Mouse (Mus musculus) forebrain, embryonic 16.5 days (tissue): ENCODE data around the gene Syt2. TPM values are rescaled to one million over a fixed set of nuclear protein-coding genes. Genes with fewer than 3 reads are reported as not detected.

Source experiments
- ATAC-seq: fragments of 200-750 bp; cut with Nextera tagmentation; 2 replicates; pipeline ENCODE4 v1.8.0; 2017; ENCODE audit warnings: mild to moderate bottlenecking, moderate library complexity
- H3K27ac ChIP-seq: fragments of 300-500 bp; sonication (generic); 2 replicates; pipeline ENCODE4 v1.5.1; 2014; ENCODE audit warnings: low read length, control low read depth
- H3K27me3 ChIP-seq: fragments of 300-500 bp; sonication (generic); replicated peaks from 2 replicates; pipeline ENCODE4 v1.6.1; 2014; ENCODE audit warnings: low read length; ENCODE audit not compliant: control insufficient read depth, insufficient read depth
- H3K36me3 ChIP-seq: fragments of 300-500 bp; sonication (generic); 2 replicates; pipeline ENCODE4 v1.6.1; 2014; ENCODE audit not compliant: control insufficient read depth, insufficient read depth
- H3K4me1 ChIP-seq: fragments of 300-500 bp; sonication (generic); replicated peaks from 2 replicates; pipeline ENCODE4 v1.6.1; 2014; ENCODE audit warnings: low read length; ENCODE audit not compliant: control insufficient read depth, insufficient read depth
- H3K4me2 ChIP-seq: fragments of 300-500 bp; sonication (generic); 2 replicates; pipeline ENCODE4 v1.6.1; 2014; ENCODE audit warnings: mild to moderate bottlenecking, low read length, control low read depth
- H3K4me3 ChIP-seq: fragments of 300-500 bp; sonication (generic); replicated peaks from 2 replicates; pipeline ENCODE4 v1.5.1; 2014; ENCODE audit warnings: mild to moderate bottlenecking, low read length, control low read depth
- H3K9ac ChIP-seq: fragments of 300-500 bp; sonication (generic); replicated peaks from 2 replicates; pipeline ENCODE4 v1.6.1; 2014; ENCODE audit warnings: low read depth, low read length, control low read depth
- H3K9me3 ChIP-seq: fragments of 300-500 bp; sonication (generic); 2 replicates; pipeline ENCODE4 v1.6.1; 2016; ENCODE audit warnings: low read length; ENCODE audit not compliant: control insufficient read depth
- WGBS: fragments of 180-500 bp; shearing (Covaris S2); extraction: QIAGEN DNeasy Blood & Tissue Kit; methylation state at CpG from one replicate; pipeline ENCODE4 v1.1.7; 2014; 5-methylcytosine and 5-hydroxymethylcytosine counted together
- polyA plus RNA-seq: library from polyadenylated mRNA; unstranded; fragments of >200 nt; fragmentation: Nextera tagmentation; extraction: Ambion mirVana; gene quantifications from 2 replicates; pipeline ENCODE4 v1.2.1, GENCODE M21; 2015

Syt2 gene
- polyA plus RNA-seq, 1 experiment from 2014 or later = 1.1 TPM

GRCm38 (mm10) chr1:134660163-134660562 lies 13.7 kb downstream of the Syt2 start:
- no peaks in the 10 kb centered on the region for H3K36me3 ChIP-seq
- no peak overlapping the region for H3K4me3 ChIP-seq
- no peaks in the 10 kb centered on the region; the same call in 1 of the 2 replicates for H3K4me1 ChIP-seq
- H3K27ac ChIP-seq = no peak overlapping the region
- H3K9me3 ChIP-seq = no peaks in the 10 kb centered on the region
- no peaks in the 10 kb centered on the region for H3K27me3 ChIP-seq
- 67% methylated on average over 7 of the region's 7 CpGs for WGBS
- no peak overlapping the region for H3K9ac ChIP-seq
- ATAC-seq = no peak
- H3K4me2 ChIP-seq = no peak overlapping the region

- H3K4me2 ChIP-seq = no peak overlapping the region
- no peak overlapping the region for H3K4me3 ChIP-seq
Measured at GRCm38 (mm10) chr1:134671234-134672070, 25.0 kb downstream of the Syt2 start.

GRCm38 (mm10) chr1:134674312-134674711 lies 27.8 kb downstream of the Syt2 start:
- ATAC-seq = no peak
- Histone ChIP-seq H3K9ac (no peak overlapping the region), H3K4me1 (no peaks in the 10 kb centered on the region), H3K4me3 (no peak overlapping the region), H3K27me3 (no peaks in the 10 kb centered on the region), H3K27ac (no peak overlapping the region), H3K36me3 (no peaks in the 10 kb centered on the region), H3K9me3 (no peaks in the 10 kb centered on the region), H3K4me2 (no peak overlapping the region)
- 4% methylated on average over 1 of the region's 1 CpGs for WGBS

More at GRCm38 (mm10) chr1:134671234-134672070, 25.0 kb downstream of the Syt2 start:
- H3K4me1 ChIP-seq = no peaks in the 10 kb centered on the region
- WGBS = 74% methylated on average over 10 of the region's 10 CpGs
- ATAC-seq = no peak
- H3K36me3 ChIP-seq = no peaks in the 10 kb centered on the region
- no peaks in the 10 kb centered on the region for H3K9me3 ChIP-seq
- no peak overlapping the region for H3K9ac ChIP-seq
- no peaks in the 10 kb centered on the region for H3K27me3 ChIP-seq
- H3K27ac ChIP-seq = no peak overlapping the region

- H3K9ac ChIP-seq = no peak overlapping the region
- 76% methylated on average over 4 of the region's 4 CpGs for WGBS
- H3K9me3 ChIP-seq = no peaks in the 10 kb centered on the region
- ATAC-seq = no peak
- H3K4me2 ChIP-seq = no peak overlapping the region
- H3K4me3 ChIP-seq = no peak overlapping the region
- H3K36me3 ChIP-seq = no peaks in the 10 kb centered on the region
- no peaks in the 10 kb centered on the region for H3K27me3 ChIP-seq
- no peaks in the 10 kb centered on the region for H3K4me1 ChIP-seq
- H3K27ac ChIP-seq = no peak overlapping the region
Measured at GRCm38 (mm10) chr1:134679445-134679844, 33.0 kb downstream of the Syt2 start.

- no peaks in the 10 kb centered on the region for H3K27me3 ChIP-seq
- H3K27ac ChIP-seq = no peak overlapping the region
- WGBS = 24% methylated on average over 6 of the region's 6 CpGs
- H3K4me2 ChIP-seq = no peak overlapping the region
- no peak for ATAC-seq
- H3K4me1 ChIP-seq = no peaks in the 10 kb centered on the region
- H3K36me3 ChIP-seq = no peaks in the 10 kb centered on the region
- H3K4me3 ChIP-seq = no peak overlapping the region
- H3K9ac ChIP-seq = no peak overlapping the region
- no peaks in the 10 kb centered on the region for H3K9me3 ChIP-seq
Measured at GRCm38 (mm10) chr1:134680617-134681016, 34.1 kb downstream of the Syt2 start.

- Histone ChIP-seq H3K4me1 (no peaks in the 10 kb centered on the region), H3K36me3 (no peaks in the 10 kb centered on the region), H3K4me3 (no peak overlapping the region), H3K27me3 (no peaks in the 10 kb centered on the region), H3K4me2 (no peak overlapping the region), H3K27ac (no peak overlapping the region), H3K9me3 (no peaks in the 10 kb centered on the region), H3K9ac (no peak overlapping the region)
- ATAC-seq = no peak
- 69% methylated on average over 9 of the region's 9 CpGs for WGBS
Measured at GRCm38 (mm10) chr1:134682460-134682859, 36.0 kb downstream of the Syt2 start.

- Histone ChIP-seq H3K9ac (no peak overlapping the region), H3K4me3 (no peak overlapping the region), H3K27ac (no peak overlapping the region), H3K27me3 (no peaks in the 10 kb centered on the region), H3K4me2 (no peak overlapping the region), H3K9me3 (no peaks in the 10 kb centered on the region), H3K4me1 (no peaks in the 10 kb centered on the region), H3K36me3 (no peaks in the 10 kb centered on the region)
- ATAC-seq = no peak
- 68% methylated on average over 4 of the region's 4 CpGs for WGBS
Measured at GRCm38 (mm10) chr1:134686834-134687421, 40.5 kb downstream of the Syt2 start.

- H3K4me1 ChIP-seq = peaks cover 13% of the 10 kb centered on the region
- ATAC-seq = no peak
- 66% methylated on average over 2 of the region's 2 CpGs for WGBS
Measured at GRCm38 (mm10) chr1:134696302-134696701, 49.8 kb downstream of the Syt2 start.

GRCm38 (mm10) chr1:134697073-134697472 lies 50.6 kb downstream of the Syt2 start:
- H3K4me1 ChIP-seq = peaks cover 13% of the 10 kb centered on the region
- WGBS = 88% methylated on average over 4 of the region's 4 CpGs
- no peak overlapping the region for H3K27ac ChIP-seq
- H3K4me2 ChIP-seq = no peak overlapping the region
- H3K4me3 ChIP-seq = no peak overlapping the region
- no peak for ATAC-seq
- no peaks in the 10 kb centered on the region for H3K9me3 ChIP-seq
- no peaks in the 10 kb centered on the region for H3K27me3 ChIP-seq
- H3K9ac ChIP-seq = no peak overlapping the region
- H3K36me3 ChIP-seq = no peaks in the 10 kb centered on the region

More at GRCm38 (mm10) chr1:134696302-134696701, 49.8 kb downstream of the Syt2 start:
- Histone ChIP-seq H3K36me3 (no peaks in the 10 kb centered on the region), H3K9me3 (no peaks in the 10 kb centered on the region), H3K4me2 (no peak overlapping the region), H3K9ac (no peak overlapping the region), H3K4me3 (no peak overlapping the region), H3K27me3 (no peaks in the 10 kb centered on the region), H3K27ac (no peak overlapping the region)
